Mouse (Mus musculus): ENCODE results near the gene Nploc4.

DNA sequence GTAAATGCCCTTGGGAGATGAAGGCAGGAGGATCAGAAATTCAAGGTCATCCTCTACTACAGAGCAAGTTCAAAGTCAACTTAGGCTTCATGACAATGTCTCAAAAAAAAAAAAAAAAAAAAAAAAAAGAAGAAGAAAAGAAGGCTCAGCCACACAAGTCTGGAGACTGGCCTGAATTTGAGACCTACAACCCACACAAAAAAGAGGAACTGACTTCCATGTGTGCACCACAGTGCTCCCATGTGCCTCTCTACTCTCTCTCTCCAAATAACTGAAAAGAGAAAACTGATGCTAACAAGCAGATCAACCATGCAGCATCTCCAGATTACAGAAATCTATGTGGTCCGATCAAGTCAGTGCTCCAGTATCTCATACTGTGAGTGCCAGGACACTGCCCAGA is 32.7 kb downstream of the Nploc4 start:
- TF ChIP-seq CTCF (IDR thresholded peaks at IDR 0.05; ENCODE audit: low read depth, low read length) (no peak), POLR2A (IDR thresholded peaks at IDR 0.05; ENCODE audit: borderline replicate concordance, low read depth, low read length) (no peak)
